Mouse (Mus musculus): ENCODE results near the gene Il22ra2. TPM values are rescaled to one million over a fixed set of nuclear protein-coding genes. Genes with fewer than 3 reads are reported as not detected.

Gene Il22ra2
- total RNA-seq (2021) = not detected
- long read RNA-seq, experiment 1 = 0 reads
- long read RNA-seq, experiment 2 = 0 reads

GRCm38 (mm10) chr10:19621408-19622048 lies at the start of gene Il22ra2:
Gene Il22ra2, plus strand, starts transcription at chr10:19621998.
- no peak for DNase-seq

GRCm38 (mm10) chr10:19577571-19577970 lies 44.2 kb upstream of the Il22ra2 start:
- no peak for DNase-seq

GRCm38 (mm10) chr10:19578001-19578400 lies 43.8 kb upstream of the Il22ra2 start:
- no peak for DNase-seq

- no peak for DNase-seq
These were observed 43.3 kb upstream of the Il22ra2 start for GRCm38 (mm10) chr10:19578409-19578986.

- no peak for DNase-seq
These were observed 41.1 kb upstream of the Il22ra2 start for GRCm38 (mm10) chr10:19580660-19581059.

GRCm38 (mm10) chr10:19581844-19582582 lies 39.8 kb upstream of the Il22ra2 start:
- DNase-seq = no peak

GRCm38 (mm10) chr10:19582806-19583430 lies 38.9 kb upstream of the Il22ra2 start:
- no peak for DNase-seq

- peak; percentile 46 for DNase-seq
These were observed 37.7 kb upstream of the Il22ra2 start for GRCm38 (mm10) chr10:19584064-19584463.

GRCm38 (mm10) chr10:19584846-19585245 lies 37.0 kb upstream of the Il22ra2 start:
- DNase-seq = no peak

- no peak for DNase-seq
These were observed 35.9 kb upstream of the Il22ra2 start for GRCm38 (mm10) chr10:19585860-19586259.

- DNase-seq = no peak
These were observed 34.5 kb upstream of the Il22ra2 start for GRCm38 (mm10) chr10:19587281-19587680.

- DNase-seq = no peak
These were observed 32.2 kb upstream of the Il22ra2 start for GRCm38 (mm10) chr10:19589626-19590025.

GRCm38 (mm10) chr10:19591286-19591640 lies 30.5 kb upstream of the Il22ra2 start:
- no peak for DNase-seq

- peak; percentile 100 for DNase-seq
These were observed 30.0 kb upstream of the Il22ra2 start, which contains the start of gene Ifngr1 for GRCm38 (mm10) chr10:19591641-19592441. Gene Ifngr1, plus strand, starts transcription at chr10:19591949.

- no peak for DNase-seq
These were observed 29.2 kb upstream of the Il22ra2 start for GRCm38 (mm10) chr10:19592556-19592955.

- no peak for DNase-seq
These were observed 28.5 kb upstream of the Il22ra2 start for GRCm38 (mm10) chr10:19593296-19593695.

- peak; percentile 36 for DNase-seq
These were observed 27.4 kb upstream of the Il22ra2 start for GRCm38 (mm10) chr10:19594201-19594905.

GRCm38 (mm10) chr10:19596866-19597265 lies 24.9 kb upstream of the Il22ra2 start:
- DNase-seq = no peak

- no peak for DNase-seq
These were observed 23.7 kb upstream of the Il22ra2 start for GRCm38 (mm10) chr10:19598091-19598490.

GRCm38 (mm10) chr10:19599331-19600092 lies 22.3 kb upstream of the Il22ra2 start:
- no peak for DNase-seq

- no peak for DNase-seq
These were observed 21.7 kb upstream of the Il22ra2 start for GRCm38 (mm10) chr10:19600093-19600420.
